Mouse (Mus musculus) T-helper 1 cell (primary cell): ENCODE results near the gene Ndufv1.
"Not testable (repeated sequence)": the region's sequence is repeated elsewhere in the genome, so short reads cannot be mapped to it uniquely, and the experiment has no call there.

Experiments
- in situ Hi-C: fragments of 300-600 bp; cut with MboI, MseI; formaldehyde crosslinking; loops from one replicate; pipeline ENCODE4 v1.15.1; 2025; ENCODE audit warnings: high pct_unique_total_duplicates

The Ndufv1 gene

GRCm38 (mm10) chr19:4044109-4044508 lies 31.5 kb upstream of the Ndufv1 start:
- in situ Hi-C loops = not testable (repeated sequence)

GRCm38 (mm10) chr19:4042124-4042523 lies 29.5 kb upstream of the Ndufv1 start:
- in situ Hi-C loops = no loop called here

GRCm38 (mm10) chr19:4041500-4041899 lies 28.9 kb upstream of the Ndufv1 start:
- in situ Hi-C loops = not testable (repeated sequence)

GRCm38 (mm10) chr19:4040941-4041340 lies 28.3 kb upstream of the Ndufv1 start:
- in situ Hi-C loops = not testable (repeated sequence)

- in situ Hi-C loops = no loop called here
Observed at GRCm38 (mm10) chr19:4037788-4038232, 25.2 kb upstream of the Ndufv1 start, which contains the start of gene Gstp1. Gene Gstp1, minus strand, starts transcription at chr19:4037985.

- in situ Hi-C loops = not testable (repeated sequence)
Observed at GRCm38 (mm10) chr19:4037154-4037787, 24.7 kb upstream of the Ndufv1 start.

GRCm38 (mm10) chr19:4036327-4037045 lies 23.9 kb upstream of the Ndufv1 start:
- in situ Hi-C loops = no loop called here

- in situ Hi-C loops = no loop called here
Observed at GRCm38 (mm10) chr19:4033742-4034141, 21.1 kb upstream of the Ndufv1 start.

GRCm38 (mm10) chr19:4033298-4033697 lies 20.7 kb upstream of the Ndufv1 start:
- in situ Hi-C loops = no loop called here

- in situ Hi-C loops = no loop called here
Observed at GRCm38 (mm10) chr19:4032668-4033067, 20.1 kb upstream of the Ndufv1 start.

- in situ Hi-C loops = no loop called here
Observed at GRCm38 (mm10) chr19:4027576-4027975, 15.0 kb upstream of the Ndufv1 start.

- in situ Hi-C loops = no loop called here
Observed at GRCm38 (mm10) chr19:4023185-4023584, 10.6 kb upstream of the Ndufv1 start.

GRCm38 (mm10) chr19:4018743-4019583 lies 6.4 kb upstream of the Ndufv1 start:
- in situ Hi-C loops = loop anchor here (5.0 kb wide), 2 partner anchors 33 to 68 kb away; no protein-coding TSS in a partner anchor

- in situ Hi-C loops = loop anchor here (5.0 kb wide), 2 partner anchors 34 to 69 kb away; no protein-coding TSS in a partner anchor
Observed at GRCm38 (mm10) chr19:4017921-4018587, 5.4 kb upstream of the Ndufv1 start.

- in situ Hi-C loops = loop anchor here (5.0 kb wide), 2 partner anchors 37 to 72 kb away; no protein-coding TSS in a partner anchor
Observed at GRCm38 (mm10) chr19:4015635-4016034, 3.0 kb upstream of the Ndufv1 start.

- in situ Hi-C loops = loop anchor here (5.0 kb wide), 2 partner anchors 37 to 72 kb away; no protein-coding TSS in a partner anchor
Observed at GRCm38 (mm10) chr19:4014802-4015201, 2.2 kb upstream of the Ndufv1 start.

- in situ Hi-C loops = no loop called here
Observed at GRCm38 (mm10) chr19:4013066-4013465, 460 bp upstream of the Ndufv1 start.

GRCm38 (mm10) chr19:4011086-4011485 lies 1.5 kb downstream of the Ndufv1 start:
- in situ Hi-C loops = no loop called here

- in situ Hi-C loops = no loop called here
Observed at GRCm38 (mm10) chr19:4005971-4006370, 6.6 kb downstream of the Ndufv1 start.

- in situ Hi-C loops = no loop called here
Observed at GRCm38 (mm10) chr19:4005091-4005490, 7.5 kb downstream of the Ndufv1 start.

- in situ Hi-C loops = no loop called here
Observed at GRCm38 (mm10) chr19:4004331-4004730, 8.3 kb downstream of the Ndufv1 start.
